Mouse (Mus musculus): Measurements from ENCODE around the gene Dtx1.
A peak's percentile ranks its signal among the peaks of the same experiment; 100 is the strongest.

The Dtx1 gene

DNA sequence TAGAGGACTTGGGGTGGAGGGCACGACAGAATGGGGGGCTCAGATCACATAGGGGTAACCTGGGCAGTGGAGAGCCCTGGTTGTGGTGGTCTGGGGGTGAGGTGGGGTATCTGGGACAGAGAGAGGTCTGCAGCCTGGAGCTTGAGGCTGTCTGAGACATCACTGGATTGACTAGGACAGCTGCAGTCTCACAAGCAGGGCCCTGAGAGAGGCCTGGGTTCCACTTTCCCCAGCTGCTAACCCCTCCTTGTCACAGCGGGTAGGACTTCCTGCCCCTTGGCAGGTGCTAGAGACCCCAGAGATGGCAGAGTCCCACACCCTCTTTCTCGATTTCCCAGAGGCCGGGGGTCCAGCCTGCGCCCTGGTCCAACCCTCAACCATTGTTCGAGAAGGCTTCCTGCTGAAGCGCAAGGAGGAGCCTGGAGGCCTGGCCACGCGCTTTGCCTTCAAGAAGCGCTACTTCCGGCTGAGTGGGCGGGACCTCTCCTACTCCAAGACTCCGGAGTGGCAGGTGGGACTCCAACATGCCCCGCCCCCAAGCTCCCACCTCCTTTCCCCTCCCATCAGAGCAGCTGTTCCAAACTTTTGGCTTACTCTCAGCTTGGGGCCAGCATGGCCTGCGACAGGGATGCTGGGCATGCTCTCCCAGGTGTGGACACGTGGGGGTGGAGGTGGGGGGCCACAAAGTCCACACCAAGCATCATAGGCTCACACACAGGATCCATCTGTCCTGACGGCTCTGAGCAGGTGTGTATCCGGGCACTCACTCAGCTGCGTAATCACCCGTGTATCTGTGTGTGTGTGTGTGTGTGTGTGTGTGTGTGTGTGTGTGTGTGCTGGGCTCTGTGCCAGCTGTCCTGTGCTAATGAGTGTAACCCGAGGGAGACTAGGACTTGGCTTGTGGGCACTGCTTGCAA, 37.2 kb downstream of the Dtx1 start:
- peak in 1 of 2 experiments; percentile 38 for DNase-seq

DNA sequence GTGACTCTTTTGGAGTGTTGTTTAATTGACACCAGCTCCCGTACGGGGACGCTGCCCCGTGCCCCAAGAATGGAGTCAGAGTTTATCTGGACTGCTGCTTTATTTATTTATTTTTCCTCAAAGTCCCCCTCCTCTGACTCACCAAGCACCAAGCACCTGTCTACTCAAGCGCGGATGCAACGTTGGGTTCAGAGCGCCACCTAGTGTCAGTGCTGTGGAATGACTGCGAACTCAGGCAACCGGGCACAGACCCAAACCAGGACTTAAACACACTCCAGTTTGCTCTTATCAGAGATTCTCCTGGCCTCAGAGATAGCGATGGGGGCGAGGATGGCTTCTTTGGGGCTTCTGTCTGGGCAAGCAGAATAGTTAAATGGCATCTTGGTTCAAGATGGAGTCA, 38.1 kb downstream of the Dtx1 start:
- DNase-seq: peak; percentile 88

DNA sequence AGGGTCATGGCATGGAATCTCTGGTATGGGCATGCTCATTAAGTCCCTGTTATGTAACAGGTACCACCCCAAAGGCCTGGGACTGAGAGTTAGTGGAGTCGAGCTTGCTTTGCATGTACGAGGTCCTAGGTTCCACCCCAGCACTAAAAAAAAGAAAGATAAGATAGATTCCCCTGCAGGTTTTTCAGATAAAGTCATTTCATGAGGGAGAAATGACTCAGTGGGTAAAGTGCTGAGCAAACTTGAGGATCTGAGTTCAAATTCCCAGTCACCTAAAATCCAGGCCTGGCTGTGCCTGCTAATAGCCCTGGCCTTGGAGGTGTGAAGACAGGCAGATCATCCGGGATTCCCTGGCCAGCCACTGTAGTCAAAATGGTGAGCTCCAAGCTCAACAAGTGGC, 39.9 kb downstream of the Dtx1 start:
- DNase-seq: no peak

DNA sequence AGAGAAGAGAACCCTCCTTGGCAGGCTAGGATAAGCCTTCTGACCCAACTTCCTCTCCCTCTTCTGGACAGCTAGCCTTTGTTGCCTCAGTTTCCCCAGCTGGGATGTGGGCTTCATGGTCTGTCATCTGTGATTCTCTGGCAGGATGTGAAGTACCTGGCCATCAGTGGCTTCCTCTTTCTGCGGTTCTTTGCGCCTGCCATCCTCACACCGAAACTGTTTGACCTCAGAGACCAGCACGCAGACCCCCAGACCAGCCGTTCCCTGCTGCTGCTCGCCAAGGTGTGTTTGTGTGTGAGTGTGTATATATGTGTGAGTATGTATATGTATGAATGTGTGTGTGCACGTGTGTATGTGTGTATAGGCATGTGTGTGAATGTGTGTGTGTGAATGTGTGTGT, 41.6 kb downstream of the Dtx1 start:
- no peak for DNase-seq

DNA sequence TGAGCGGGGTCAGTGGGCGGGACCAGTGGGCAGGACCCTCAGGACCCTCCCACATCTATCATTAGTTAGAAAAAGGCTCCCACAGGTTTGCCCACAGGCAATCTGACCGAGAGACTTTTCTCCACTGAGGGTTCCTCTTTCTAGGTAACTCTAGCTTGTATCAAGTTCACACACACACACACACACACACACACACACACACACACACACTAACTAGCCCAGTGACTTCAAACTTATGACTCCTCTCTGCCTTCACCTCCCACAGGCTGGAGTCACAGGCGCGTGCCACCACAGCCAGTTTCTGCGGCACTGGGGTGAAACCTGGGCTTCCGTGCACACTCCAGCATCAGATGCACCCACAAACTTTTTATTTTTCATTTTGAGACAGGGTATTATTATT, 43.0 kb downstream of the Dtx1 start:
- peak; percentile 64 to 67 for DNase-seq

- DNase-seq: peak in 1 of 2 experiments; percentile 27
Observed at GRCm38 (mm10) chr5:120664888-120665287, 46.8 kb downstream of the Dtx1 start.

DNA sequence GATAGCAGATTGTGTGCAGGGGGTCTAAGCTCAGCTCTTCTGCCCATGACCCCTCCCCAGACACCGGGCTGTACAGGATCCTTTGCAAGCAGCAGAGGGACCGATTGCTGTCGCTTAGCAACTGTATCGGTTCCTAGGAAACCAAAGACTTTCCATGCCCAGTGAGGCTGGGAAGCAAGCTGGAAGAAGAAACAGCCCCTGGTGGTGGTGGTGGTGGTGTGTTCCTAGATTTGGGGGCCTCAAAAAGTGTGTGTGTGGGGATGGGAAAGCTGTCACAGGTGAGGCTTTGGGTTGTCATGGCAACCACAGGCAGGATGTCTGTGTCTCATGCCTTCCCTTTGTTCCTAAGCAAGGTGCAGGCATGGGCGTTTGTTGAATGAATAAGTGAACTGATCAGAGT, 50.9 kb downstream of the Dtx1 start:
- no peak for DNase-seq

- no peak for DNase-seq
Observed at GRCm38 (mm10) chr5:120656281-120656751, 55.4 kb downstream of the Dtx1 start.

DNA sequence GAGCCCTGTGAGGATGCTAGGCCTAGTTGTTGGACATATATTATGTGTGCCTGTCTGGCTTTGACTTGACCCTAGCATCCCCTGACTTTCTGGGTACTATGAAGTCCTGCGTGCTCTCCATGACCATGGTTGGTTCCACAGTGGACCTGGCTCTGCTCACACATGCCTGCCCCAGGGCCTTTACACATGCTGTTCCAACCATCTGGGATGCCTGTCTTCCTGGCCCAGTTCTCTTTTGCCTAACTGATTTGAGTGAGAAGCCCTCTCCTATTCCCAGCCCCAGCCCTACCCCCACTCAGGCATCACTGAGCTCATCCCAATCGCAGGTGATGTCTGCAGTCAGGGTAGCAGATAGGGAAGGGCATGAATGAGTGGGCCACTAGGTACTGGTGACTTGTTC, 57.9 kb downstream of the Dtx1 start:
- no peak for DNase-seq

GRCm38 (mm10) chr5:120652915-120653701, 58.6 kb downstream of the Dtx1 start:
- DNase-seq: peak; percentile 62 to 68

DNA sequence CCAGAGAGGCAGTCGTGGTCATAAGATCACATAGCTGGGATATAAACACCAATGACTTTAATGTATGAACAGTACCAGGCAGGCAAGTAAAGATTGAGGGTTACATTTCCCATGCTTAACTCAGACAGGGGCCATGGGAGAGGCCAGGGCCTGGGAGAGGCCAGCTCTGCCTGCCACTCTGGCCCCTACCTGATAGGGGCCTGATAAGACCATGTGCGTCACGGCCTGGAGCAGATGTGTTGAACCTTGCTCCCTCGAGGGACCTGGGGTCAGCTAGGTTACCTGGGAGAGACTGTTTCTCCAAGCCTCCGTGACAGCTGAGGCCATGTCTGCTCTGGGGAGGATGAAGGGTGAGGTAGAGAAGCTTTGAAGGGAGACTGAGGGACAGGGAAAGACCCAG, 60.5 kb downstream of the Dtx1 start:
- DNase-seq: no peak

- no peak for DNase-seq
Observed at GRCm38 (mm10) chr5:120649938-120650337, 61.8 kb downstream of the Dtx1 start.

DNA sequence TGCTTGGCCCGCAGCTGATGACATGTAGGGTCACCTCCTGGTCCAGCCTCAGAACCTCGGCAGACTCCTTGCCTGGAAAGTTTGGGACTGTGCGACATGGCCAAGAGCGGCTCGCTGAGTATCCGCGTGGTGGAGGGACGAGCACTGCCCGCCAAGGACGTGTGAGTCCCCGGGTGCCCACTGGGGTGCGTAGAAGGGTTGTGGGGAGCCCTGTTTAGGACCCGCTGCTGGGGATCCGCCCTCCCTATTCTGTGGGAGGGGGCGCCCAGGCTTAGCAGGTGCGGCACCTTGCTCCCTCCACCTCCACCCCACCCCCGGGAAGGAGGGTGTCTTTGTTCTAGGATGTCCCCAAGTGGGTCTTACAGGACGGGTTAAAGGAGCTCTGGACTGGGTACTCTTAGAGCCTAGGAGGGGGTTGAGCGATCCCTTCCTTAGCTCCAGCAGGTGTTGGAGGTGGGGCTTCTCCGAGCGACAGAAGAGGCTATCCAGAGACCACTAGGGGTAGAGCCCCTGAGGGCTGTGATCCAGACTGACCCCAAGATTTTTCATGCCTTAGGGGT, 62.3 kb downstream of the Dtx1 start:
- no peak for DNase-seq

- peak; percentile 91 to 93 for DNase-seq
Observed at GRCm38 (mm10) chr5:120648569-120649373, 63.0 kb downstream of the Dtx1 start, which contains the start of gene Rasal1. Gene Rasal1, plus strand, starts transcription at chr5:120648812.

DNA sequence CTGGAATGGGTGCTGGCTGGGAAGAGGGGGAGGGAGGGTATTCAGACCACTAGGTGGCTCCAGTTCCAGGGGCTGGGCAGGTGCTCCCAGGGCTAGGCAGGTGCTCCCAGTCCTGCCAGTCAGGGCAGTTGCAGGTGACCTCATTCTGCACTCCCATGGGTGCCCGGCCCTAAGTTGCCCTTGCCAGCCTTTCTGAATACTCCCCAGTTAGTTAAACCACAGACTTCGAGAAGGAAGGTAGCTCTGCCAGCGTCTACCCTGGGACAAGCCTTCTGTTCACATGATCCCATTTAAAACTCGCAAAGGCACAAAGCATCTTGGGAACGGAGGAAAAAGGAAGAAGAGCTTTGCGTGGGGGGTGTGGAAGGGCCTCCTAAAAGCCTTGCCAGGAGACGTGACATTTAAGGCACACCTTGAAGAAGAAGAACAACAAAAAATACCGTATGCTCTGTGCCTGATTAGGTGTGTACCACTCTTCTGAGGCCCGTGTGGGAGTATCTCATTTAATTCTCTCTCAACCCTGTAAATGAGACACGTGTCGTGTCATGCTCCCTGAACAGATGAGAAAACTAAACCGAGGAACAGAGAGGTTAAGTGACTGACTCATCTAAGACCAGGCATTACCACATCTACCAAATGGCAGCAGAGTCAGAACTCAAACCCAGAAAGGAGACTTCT, 63.8 kb downstream of the Dtx1 start:
- peak; percentile 34 to 37 for DNase-seq

DNA sequence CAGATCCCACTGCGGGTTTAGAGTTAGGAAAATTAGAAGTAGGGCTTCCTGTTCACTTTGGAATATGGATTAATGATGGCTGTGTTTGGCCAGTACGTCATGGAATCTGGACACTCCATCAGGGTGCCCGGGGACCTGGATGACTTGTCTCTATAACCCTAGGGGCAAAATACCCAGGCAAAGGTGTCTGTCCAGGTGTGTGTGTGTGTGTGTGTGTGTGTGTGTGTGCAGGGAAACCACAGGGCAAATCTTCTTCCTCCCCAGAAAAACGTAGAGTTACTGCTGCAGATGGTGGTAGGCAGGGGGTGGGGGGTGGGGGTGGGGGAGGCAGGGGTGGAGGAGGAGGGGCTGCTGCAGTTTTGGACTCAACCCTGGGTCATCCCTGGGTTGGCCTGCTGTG, 64.4 kb downstream of the Dtx1 start:
- DNase-seq: no peak

DNA sequence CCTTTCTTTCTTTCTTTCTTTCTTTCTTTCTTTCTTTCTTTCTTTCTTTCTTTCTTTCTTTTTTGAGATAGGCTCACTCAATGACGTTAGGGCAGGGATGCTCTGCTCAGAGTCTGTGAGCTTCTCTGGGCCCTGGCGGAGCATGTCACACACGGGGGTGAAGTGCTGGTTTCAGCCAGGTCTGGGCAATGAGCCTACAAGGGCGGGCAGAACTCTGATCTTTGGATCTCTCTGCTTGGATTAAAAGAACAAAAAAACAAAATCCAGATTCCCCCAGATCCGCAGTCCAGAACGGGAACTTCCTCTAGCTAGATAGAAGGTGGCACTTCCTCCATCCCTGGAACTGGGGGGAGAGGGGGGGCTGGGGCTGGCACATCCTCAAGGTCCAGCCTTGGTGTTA, 65.9 kb downstream of the Dtx1 start:
- no peak for DNase-seq

GRCm38 (mm10) chr5:120644227-120644626, 67.5 kb downstream of the Dtx1 start:
- DNase-seq: no peak

DNA sequence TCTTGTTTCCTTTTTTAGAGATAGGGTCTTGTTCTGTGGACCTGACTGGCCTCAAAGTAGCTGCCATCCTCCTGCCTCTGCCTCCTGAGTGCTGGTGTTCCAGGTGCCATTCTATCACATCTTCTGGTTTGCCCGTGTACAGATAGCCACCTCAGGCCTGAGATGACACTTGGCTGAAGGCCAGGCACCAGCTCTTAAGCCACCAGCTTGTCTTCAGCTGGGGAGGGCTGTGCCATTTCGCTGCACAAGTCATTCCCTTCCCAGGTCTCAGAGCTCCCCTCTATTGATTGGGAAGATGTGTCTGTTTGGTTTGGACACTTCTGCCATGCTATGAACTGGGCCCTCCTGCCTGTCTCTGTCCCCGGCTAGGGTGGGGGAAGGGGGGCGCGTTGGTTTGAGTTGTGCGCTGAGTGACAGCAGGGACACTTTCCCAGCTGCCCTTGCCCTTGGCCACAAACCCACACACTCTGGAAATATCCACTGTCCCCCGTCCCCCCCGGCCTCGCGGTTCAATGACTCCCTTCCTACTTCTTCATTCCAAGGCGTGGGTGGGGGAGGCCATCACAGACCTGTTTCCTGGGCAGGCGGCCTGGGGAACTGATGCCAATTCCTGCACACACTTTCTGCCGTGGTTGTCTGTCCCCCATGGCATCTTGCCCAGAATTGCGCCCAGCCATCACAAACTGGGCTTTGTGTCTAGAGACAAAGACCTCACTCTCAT, 68.2 kb downstream of the Dtx1 start:
- no peak for DNase-seq

DNA sequence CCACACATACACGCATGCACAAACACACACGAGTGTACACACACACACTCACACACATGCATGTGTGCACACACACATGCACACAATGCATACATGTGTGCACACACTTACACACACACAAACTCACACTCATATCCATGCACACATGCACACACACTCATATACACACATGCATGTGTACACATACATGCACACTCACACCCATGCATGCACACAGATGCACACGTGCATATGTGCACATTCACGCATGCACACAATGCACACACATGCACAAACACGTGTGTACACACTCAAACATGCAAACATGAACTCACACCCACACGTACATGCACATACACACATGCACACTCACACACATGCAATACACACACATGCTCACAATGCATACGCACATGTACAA, 71.6 kb downstream of the Dtx1 start:
- no peak for DNase-seq

DNA sequence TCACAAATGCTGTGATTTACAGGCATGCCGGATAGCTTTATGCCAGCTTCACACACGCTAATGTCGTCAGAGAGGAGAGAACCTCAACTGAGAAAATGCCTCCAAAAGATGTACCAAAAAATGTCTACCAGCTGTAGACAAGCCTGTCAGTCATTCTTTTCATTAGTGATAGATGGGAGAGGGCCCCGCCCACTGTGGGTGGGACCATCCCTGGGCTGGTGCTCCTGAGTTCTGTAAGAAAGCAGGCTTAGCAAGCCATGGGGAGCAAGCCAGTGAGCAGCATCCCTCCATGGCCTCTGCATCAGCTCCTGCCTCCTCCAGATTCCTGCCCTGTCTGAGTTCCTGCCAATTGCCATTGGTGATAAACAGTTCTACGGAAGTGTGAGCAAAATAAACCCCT, 76.1 kb downstream of the Dtx1 start:
- DNase-seq: no peak

Data from B cell, adult 2 months (primary cell).